Mouse (Mus musculus) brain, embryonic 14.5 days (tissue): ENCODE data around the gene Atp5g3.

Experiments used
- CTCF ChIP-seq: fragments of 200-500 bp; IDR thresholded peaks from 2 replicates; pipeline ENCODE4 v1.5.1; 2012; ENCODE audit warnings: inconsistent platforms, mild to moderate bottlenecking, moderate library complexity, borderline replicate concordance; ENCODE audit not compliant: insufficient read depth, insufficient read length; ENCODE audit errors: extremely low read depth
- POLR2A ChIP-seq: fragments of 200-500 bp; IDR thresholded peaks from 2 replicates; pipeline ENCODE4 v1.6.1; 2012; ENCODE audit warnings: mild to moderate bottlenecking, inconsistent platforms, borderline replicate concordance; ENCODE audit not compliant: poor library complexity, insufficient read depth, insufficient read length, severe bottlenecking; ENCODE audit errors: extremely low read depth

DNA sequence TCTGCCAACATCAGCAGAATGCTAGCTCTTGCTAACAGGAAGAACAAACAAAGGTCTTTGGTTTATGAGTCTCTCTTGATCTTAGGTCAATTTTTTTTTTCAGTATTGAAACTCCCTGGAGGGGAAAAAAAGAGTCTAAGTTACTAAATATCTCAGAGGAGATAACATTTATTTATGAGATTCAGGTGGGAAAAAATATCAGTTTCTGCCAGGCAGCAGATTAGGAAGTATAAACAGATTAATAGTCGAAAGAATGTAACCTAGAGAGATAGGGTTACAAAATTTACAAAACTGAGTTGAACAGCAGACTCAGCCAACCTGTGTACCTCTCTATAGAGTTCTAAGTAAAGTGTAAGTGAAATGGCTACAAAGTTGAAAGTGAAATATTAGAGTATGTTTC, 10.8 kb downstream of the Atp5g3 start:
- no peak for TF ChIP-seq CTCF
- no peak for TF ChIP-seq POLR2A
